Mouse (Mus musculus) heart, postnatal 0 days (tissue): ENCODE measurements at regions not wholly inside any gene's neighbourhood (a gene's known extent, or its start where the extent isn't known, plus 50 kb on each side); places are given as distances from the start of the nearest gene placed in this dataset.

Source experiments
- ATAC-seq: fragments of 200-750 bp; cut with Nextera tagmentation; 2 replicates; pipeline ENCODE4 v1.8.0; 2017; ENCODE audit warnings: low read depth, moderate number of reproducible peaks, moderate library complexity; ENCODE audit not compliant: insufficient read depth
- DNase-seq: peaks from one replicate; pipeline ENCODE4 v3.0.0-alpha.2; 2016; ENCODE audit warnings: low spot score
- H3K27ac ChIP-seq: fragments of 300-500 bp; sonication (generic); 2 replicates; pipeline ENCODE4 v1.5.1; 2014; ENCODE audit warnings: low read depth, mild to moderate bottlenecking
- H3K27me3 ChIP-seq: fragments of 300-500 bp; sonication (generic); 2 replicates; pipeline ENCODE4 v1.6.1; 2014; ENCODE audit warnings: low read length, mixed read lengths; ENCODE audit not compliant: control insufficient read depth, insufficient read depth
- H3K36me3 ChIP-seq: fragments of 300-500 bp; sonication (generic); replicated peaks from 2 replicates; pipeline ENCODE4 v1.6.1; 2014; ENCODE audit warnings: low read length, mixed read lengths; ENCODE audit not compliant: control insufficient read depth, insufficient read depth
- H3K4me1 ChIP-seq: fragments of 300-500 bp; sonication (generic); 2 replicates; pipeline ENCODE4 v1.6.1; 2014; ENCODE audit warnings: antibody characterized with exemption; ENCODE audit not compliant: control insufficient read depth, insufficient read depth
- H3K4me2 ChIP-seq: fragments of 300-500 bp; sonication (generic); 2 replicates; pipeline ENCODE4 v1.6.1; 2014; ENCODE audit warnings: low read depth, mild to moderate bottlenecking, low read length, moderate library complexity
- H3K4me3 ChIP-seq: fragments of 300-500 bp; sonication (generic); 2 replicates; pipeline ENCODE4 v1.5.1; 2014; ENCODE audit warnings: low read depth, low read length
- H3K9ac ChIP-seq: fragments of 300-500 bp; sonication (generic); replicated peaks from 2 replicates; pipeline ENCODE4 v1.6.1; 2014; ENCODE audit warnings: low read depth, low read length, mixed read lengths
- H3K9me3 ChIP-seq: fragments of 300-500 bp; sonication (generic); replicated peaks from 2 replicates; pipeline ENCODE4 v1.6.1; 2016; ENCODE audit warnings: low read length; ENCODE audit not compliant: control insufficient read depth
- CTCF ChIP-seq: IDR thresholded peaks from 2 replicates; pipeline ENCODE4 v1.5.1; 2016; ENCODE audit warnings: antibody characterized with exemption, control low read depth, low read depth
- EP300 ChIP-seq: IDR thresholded peaks from 2 replicates; pipeline ENCODE4 v1.6.1; 2016; ENCODE audit warnings: antibody characterized with exemption, low read depth
- WGBS: fragments of 180-500 bp; shearing (Covaris S2); extraction: QIAGEN DNeasy Blood & Tissue Kit; methylation state at CpG from one replicate; pipeline ENCODE4 v1.1.7; 2014; 5-methylcytosine and 5-hydroxymethylcytosine counted together

DNA sequence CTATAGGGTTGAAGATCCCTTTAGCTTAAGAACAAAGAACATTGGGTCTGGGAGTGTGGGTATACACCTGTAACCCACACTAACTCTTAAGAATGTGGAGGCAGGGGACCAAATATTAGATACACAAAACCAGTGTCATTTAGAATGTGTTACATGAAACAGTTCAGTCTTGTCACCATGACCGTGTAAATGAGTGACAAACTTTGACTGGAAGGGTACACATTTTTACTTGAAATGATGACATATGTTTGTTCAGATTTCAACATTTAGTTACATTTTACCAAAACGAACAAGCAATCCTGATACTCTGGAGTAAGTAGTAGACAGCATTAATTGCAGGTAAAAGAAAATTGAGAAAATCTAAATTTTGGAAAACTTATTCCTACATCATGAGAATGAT lies 356.0 kb upstream of the Mtpn start:
- H3K27ac ChIP-seq = no peak overlapping the region
- H3K36me3 ChIP-seq = no peaks in the 10 kb centered on the region
- DNase-seq = no peak
- no peaks in the 10 kb centered on the region for H3K9me3 ChIP-seq
- no peaks in the 10 kb centered on the region for H3K27me3 ChIP-seq
- H3K9ac ChIP-seq = no peak overlapping the region
- 87% methylated on average over 2 of the region's 2 CpGs for WGBS
- TF ChIP-seq CTCF = no peak
- no peak for TF ChIP-seq EP300
- ATAC-seq = no peak
- no peaks in the 10 kb centered on the region for H3K4me1 ChIP-seq
- H3K4me3 ChIP-seq = no peak overlapping the region
- H3K4me2 ChIP-seq = no peak overlapping the region

DNA sequence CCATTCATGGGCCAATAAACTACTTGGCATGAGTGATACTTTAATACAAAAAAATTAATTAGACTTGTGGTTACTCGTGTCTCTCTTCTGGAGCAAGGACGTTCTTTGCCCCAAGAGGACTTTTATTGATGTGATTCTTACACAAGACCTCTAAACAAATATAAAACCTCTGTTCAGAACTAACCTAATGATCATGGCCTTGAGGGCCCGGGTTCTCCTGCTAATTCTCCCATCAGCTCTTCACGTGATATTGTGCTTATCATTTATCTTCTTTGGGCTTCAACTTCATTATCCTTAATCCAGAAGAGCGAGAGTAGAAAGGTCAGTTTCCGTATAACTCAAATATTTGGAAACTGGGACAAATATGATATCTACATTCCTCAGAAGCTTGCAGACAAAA lies 335.0 kb upstream of the Mtpn start:
- Histone ChIP-seq H3K9me3 (no peaks in the 10 kb centered on the region), H3K9ac (no peak overlapping the region), H3K4me2 (no peak overlapping the region), H3K27ac (no peak overlapping the region), H3K27me3 (no peaks in the 10 kb centered on the region), H3K36me3 (no peaks in the 10 kb centered on the region), H3K4me1 (no peaks in the 10 kb centered on the region), H3K4me3 (no peak overlapping the region)
- ATAC-seq = no peak
- 82% methylated on average over 6 of the region's 6 CpGs for WGBS
- TF ChIP-seq EP300 = no peak
- no peak for TF ChIP-seq CTCF
- no peak for DNase-seq

DNA sequence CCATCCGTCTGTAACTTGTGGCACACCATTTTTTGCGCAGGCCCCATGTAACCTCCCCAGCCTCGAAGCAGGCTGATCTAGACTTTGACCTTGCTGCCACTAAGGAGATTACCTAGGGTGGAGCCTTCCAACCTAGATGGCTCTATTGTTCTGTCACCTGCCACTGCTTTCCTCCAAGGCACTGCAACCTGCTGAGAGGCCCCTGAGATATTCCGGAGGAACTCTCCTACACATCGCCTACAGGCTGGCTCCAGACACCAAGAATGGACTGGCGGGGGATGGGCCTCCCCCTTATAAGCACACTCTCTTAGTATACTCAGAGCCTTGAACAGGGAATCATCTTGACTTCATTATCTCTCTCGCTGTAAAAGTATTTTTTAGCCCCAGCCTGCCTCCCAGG lies 331.7 kb upstream of the Mtpn start:
- Histone ChIP-seq H3K36me3 (no peaks in the 10 kb centered on the region), H3K27me3 (no peaks in the 10 kb centered on the region), H3K4me3 (no peak overlapping the region), H3K4me1 (no peaks in the 10 kb centered on the region), H3K27ac (no peak overlapping the region), H3K9me3 (no peaks in the 10 kb centered on the region), H3K9ac (no peak overlapping the region), H3K4me2 (no peak overlapping the region)
- ATAC-seq (no peak), DNase-seq (no peak)
- TF ChIP-seq CTCF = no peak
- TF ChIP-seq EP300 = no peak
- WGBS = 76% methylated on average over 7 of the region's 7 CpGs

DNA sequence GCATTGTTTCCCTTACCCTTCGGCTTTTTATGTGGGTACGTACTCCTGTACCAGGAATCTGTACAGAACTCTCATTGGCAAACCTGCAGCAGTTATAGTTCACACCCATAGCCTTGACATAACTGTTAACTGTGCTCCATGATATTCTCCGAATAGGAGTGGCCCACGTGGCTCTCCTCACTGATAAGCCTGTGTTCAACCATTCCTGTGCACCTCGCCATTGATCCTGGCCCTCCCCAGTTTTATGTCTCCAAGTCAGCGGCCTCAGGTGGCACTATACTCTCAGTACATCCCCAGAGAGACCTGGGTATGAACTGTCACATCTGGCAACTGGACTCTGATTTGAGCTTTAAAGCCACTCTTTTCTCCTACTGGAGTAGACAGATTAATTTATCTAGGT lies 324.5 kb upstream of the Mtpn start:
- WGBS = 76% methylated on average over 6 of the region's 6 CpGs
- Histone ChIP-seq H3K4me3 (no peak overlapping the region), H3K9me3 (no peaks in the 10 kb centered on the region), H3K27ac (no peak overlapping the region), H3K4me2 (no peak overlapping the region), H3K27me3 (no peaks in the 10 kb centered on the region), H3K4me1 (no peaks in the 10 kb centered on the region), H3K9ac (no peak overlapping the region), H3K36me3 (no peaks in the 10 kb centered on the region)
- DNase-seq (no peak), ATAC-seq (no peak)
- TF ChIP-seq CTCF (no peak), EP300 (no peak)

DNA sequence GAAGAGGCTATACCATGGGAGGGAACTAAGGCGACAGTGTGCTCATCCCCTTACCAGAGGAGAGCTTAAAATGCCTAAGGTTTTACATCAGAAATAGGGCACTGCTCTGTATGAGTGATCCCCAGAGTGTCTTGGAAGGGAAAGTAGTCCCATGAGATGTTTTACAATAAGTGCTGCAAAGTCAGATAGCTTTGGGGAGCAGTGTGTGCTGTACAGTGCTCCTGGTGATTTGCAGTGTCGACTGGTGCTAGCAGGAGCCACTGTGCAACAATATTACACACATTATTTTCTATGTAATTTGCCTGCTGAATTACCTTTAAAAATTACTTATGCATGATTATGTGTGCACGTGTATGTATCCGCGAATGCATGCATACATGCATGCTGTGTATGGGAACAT lies 314.3 kb upstream of the Mtpn start:
- DNase-seq (no peak), ATAC-seq (no peak)
- Histone ChIP-seq H3K36me3 (no peaks in the 10 kb centered on the region), H3K9ac (no peak overlapping the region), H3K9me3 (no peaks in the 10 kb centered on the region), H3K4me3 (no peak overlapping the region), H3K4me2 (no peak overlapping the region), H3K27me3 (no peaks in the 10 kb centered on the region), H3K27ac (no peak overlapping the region), H3K4me1 (no peaks in the 10 kb centered on the region)
- WGBS = 78% methylated on average over 5 of the region's 5 CpGs
- TF ChIP-seq EP300 (no peak), CTCF (no peak)

DNA sequence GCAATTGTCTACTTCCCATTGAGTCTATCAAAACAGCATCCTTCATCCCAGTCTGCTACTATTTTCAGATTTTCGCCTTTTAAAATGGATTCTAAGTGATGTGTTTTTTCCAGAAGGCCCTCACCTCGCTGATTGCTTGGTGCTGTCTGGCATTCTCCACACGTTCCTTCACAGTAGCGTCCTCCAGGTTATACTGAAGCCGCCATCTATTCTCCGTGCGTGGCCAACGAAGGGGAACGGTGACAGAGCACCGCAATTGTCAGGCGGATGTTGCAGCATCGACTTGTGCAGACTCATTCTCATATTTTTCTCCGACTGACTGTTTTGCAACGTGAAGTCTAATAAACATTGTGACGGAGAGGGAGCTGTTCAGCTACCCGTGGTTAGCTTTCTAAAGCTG lies 277.0 kb upstream of the Mtpn start:
- no peaks in the 10 kb centered on the region for H3K4me1 ChIP-seq
- no peak overlapping the region for H3K27ac ChIP-seq
- H3K4me3 ChIP-seq = no peak overlapping the region
- no peaks in the 10 kb centered on the region for H3K27me3 ChIP-seq
- no peak overlapping the region for H3K9ac ChIP-seq
- no peak for TF ChIP-seq CTCF
- TF ChIP-seq EP300 = no peak
- no peaks in the 10 kb centered on the region for H3K36me3 ChIP-seq
- no peak for ATAC-seq
- WGBS = 83% methylated on average over 16 of the region's 16 CpGs
- H3K4me2 ChIP-seq = no peak overlapping the region
- H3K9me3 ChIP-seq = no peaks in the 10 kb centered on the region
- no peak for DNase-seq
